Mouse (Mus musculus) lung, adult 2 months (tissue): Measurements from ENCODE around the gene Gm20388.

ENCODE experiments used
- CTCF ChIP-seq: fragments of 200-500 bp; IDR thresholded peaks from 2 replicates; pipeline ENCODE4 v1.5.1; 2011; ENCODE audit warnings: mild to moderate bottlenecking, low read length, control low read depth; ENCODE audit not compliant: insufficient read depth
- POLR2A ChIP-seq: fragments of 200-500 bp; IDR thresholded peaks from 2 replicates; pipeline ENCODE4 v1.6.1; 2011; ENCODE audit warnings: low read depth, mild to moderate bottlenecking, control low read depth, low read length, borderline replicate concordance; ENCODE audit errors: extremely low read depth

DNA sequence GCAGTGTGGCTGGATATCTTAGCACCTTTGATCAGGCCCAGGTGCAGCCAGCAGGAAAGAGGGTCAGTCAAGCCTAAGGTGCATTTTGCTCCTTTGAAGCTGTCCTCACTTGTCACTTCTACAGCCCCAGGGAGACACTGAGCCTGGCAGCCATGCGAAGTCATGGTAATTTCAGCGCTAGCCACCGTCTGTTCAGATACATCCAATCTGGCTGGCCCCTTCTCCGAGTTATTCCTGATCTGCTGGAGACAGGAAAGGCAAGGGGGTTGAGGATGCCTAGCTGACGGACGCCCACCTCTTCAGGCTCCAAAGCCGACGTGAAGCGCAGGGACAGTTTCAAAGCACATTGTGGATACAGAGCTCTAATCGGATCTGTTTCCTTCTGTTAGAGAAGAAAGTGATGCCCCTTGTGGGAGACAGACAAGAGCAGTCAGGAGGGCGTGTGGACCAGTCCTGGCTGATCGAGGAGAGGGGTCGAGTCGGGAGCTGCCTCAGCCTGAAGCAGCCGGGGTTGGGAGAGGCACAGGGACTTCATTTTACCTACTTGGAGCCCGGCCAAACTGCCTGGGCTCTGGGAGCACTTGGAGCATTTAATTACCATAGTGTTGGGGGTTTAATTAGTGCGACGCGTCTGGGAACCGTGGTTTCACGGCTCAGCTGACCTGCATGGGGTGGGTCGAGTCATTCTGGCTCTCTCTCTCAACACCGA lies 2613.2 kb downstream of the Gm20388 start:
- TF ChIP-seq CTCF: no peak
- TF ChIP-seq POLR2A: no peak
